Mouse (Mus musculus): Measurements from ENCODE around the gene Gm20388. TPM values are rescaled to one million over a fixed set of nuclear protein-coding genes. Genes with fewer than 3 reads are reported as not detected.

The Gm20388 gene
- total RNA-seq, 2 experiments from 2014 or later, result 2.2 to 7.6 TPM

GRCm38 (mm10) chr8:122143231-122143630 is 2232.6 kb downstream of the Gm20388 start:
- H3K4me3 ChIP-seq, result no peak overlapping the region
- peak; percentile 18 to 29 for DNase-seq (ENCODE audit: low spot score in 2 of 2)
- TF ChIP-seq CTCF (conservative IDR thresholded peaks at IDR 0.05), result peak; percentile 77
- H3K27ac ChIP-seq, result no peak overlapping the region

GRCm38 (mm10) chr8:122144729-122145311 is 2234.2 kb downstream of the Gm20388 start:
- no peak for TF ChIP-seq CTCF (conservative IDR thresholded peaks at IDR 0.05)
- no peak for DNase-seq (ENCODE audit: low spot score in 2 of 2)
- Histone ChIP-seq H3K4me3 (no peak overlapping the region), H3K27ac (no peak overlapping the region)

- Histone ChIP-seq H3K4me3 (no peak overlapping the region), H3K27ac (no peak overlapping the region)
- DNase-seq (ENCODE audit: low spot score in 2 of 2), result no peak
- no peak for TF ChIP-seq CTCF (conservative IDR thresholded peaks at IDR 0.05)
These were observed 2238.4 kb downstream of the Gm20388 start for GRCm38 (mm10) chr8:122149045-122149444.

- no peak overlapping the region for H3K27ac ChIP-seq
- no peak for DNase-seq (ENCODE audit: low spot score in 2 of 2)
- H3K4me3 ChIP-seq, result no peak overlapping the region
- TF ChIP-seq CTCF (conservative IDR thresholded peaks at IDR 0.05), result no peak
These were observed 2239.0 kb downstream of the Gm20388 start for GRCm38 (mm10) chr8:122149606-122150005.

- no peak for DNase-seq (ENCODE audit: low spot score in 2 of 2)
- TF ChIP-seq CTCF (conservative IDR thresholded peaks at IDR 0.05), result no peak
- H3K4me3 ChIP-seq, result no peak overlapping the region
- no peak overlapping the region for H3K27ac ChIP-seq
These were observed 2240.9 kb downstream of the Gm20388 start for GRCm38 (mm10) chr8:122151541-122151940.

GRCm38 (mm10) chr8:122155082-122155643 is 2244.5 kb downstream of the Gm20388 start:
- DNase-seq (ENCODE audit: low spot score in 2 of 2), result no peak
- no peak overlapping the region for H3K27ac ChIP-seq
- H3K4me3 ChIP-seq, result no peak overlapping the region
- no peak for TF ChIP-seq CTCF (conservative IDR thresholded peaks at IDR 0.05)

GRCm38 (mm10) chr8:122155964-122156363 is 2245.3 kb downstream of the Gm20388 start:
- DNase-seq (ENCODE audit: low spot score in 2 of 2), result no peak
- TF ChIP-seq CTCF (conservative IDR thresholded peaks at IDR 0.05), result no peak
- H3K4me3 ChIP-seq, result no peak overlapping the region
- H3K27ac ChIP-seq, result no peak overlapping the region

- DNase-seq (ENCODE audit: low spot score in 2 of 2), result no peak
- H3K4me3 ChIP-seq, result no peak overlapping the region
- no peak for TF ChIP-seq CTCF (conservative IDR thresholded peaks at IDR 0.05)
These were observed 2247.0 kb downstream of the Gm20388 start for GRCm38 (mm10) chr8:122157689-122158088.

GRCm38 (mm10) chr8:122160165-122160564 is 2249.5 kb downstream of the Gm20388 start:
- no peak overlapping the region for H3K27ac ChIP-seq
- no peak for TF ChIP-seq CTCF (conservative IDR thresholded peaks at IDR 0.05)
- no peak for DNase-seq (ENCODE audit: low spot score in 2 of 2)
- H3K4me3 ChIP-seq, result no peak overlapping the region

More at GRCm38 (mm10) chr8:122157689-122158088, 2247.0 kb downstream of the Gm20388 start:
- no peak overlapping the region for H3K27ac ChIP-seq

- peak; percentile 87 for TF ChIP-seq CTCF (conservative IDR thresholded peaks at IDR 0.05)
- Histone ChIP-seq H3K4me3 (no peak overlapping the region), H3K27ac (no peak overlapping the region)
- DNase-seq (ENCODE audit: low spot score in 2 of 2), result peak; percentile 57 to 83
These were observed 2252.4 kb downstream of the Gm20388 start for GRCm38 (mm10) chr8:122162992-122163391.

- Histone ChIP-seq H3K4me3 (no peak overlapping the region), H3K27ac (no peak overlapping the region)
- no peak for TF ChIP-seq CTCF (conservative IDR thresholded peaks at IDR 0.05)
- DNase-seq (ENCODE audit: low spot score in 2 of 2), result no peak
These were observed 2256.7 kb downstream of the Gm20388 start for GRCm38 (mm10) chr8:122167204-122167860.

- Histone ChIP-seq H3K27ac (no peak overlapping the region), H3K4me3 (no peak overlapping the region)
- TF ChIP-seq CTCF (conservative IDR thresholded peaks at IDR 0.05), result no peak
- no peak for DNase-seq (ENCODE audit: low spot score in 2 of 2)
These were observed 2258.8 kb downstream of the Gm20388 start for GRCm38 (mm10) chr8:122169446-122169845.

GRCm38 (mm10) chr8:122171823-122172222 is 2261.2 kb downstream of the Gm20388 start:
- no peak overlapping the region for H3K4me3 ChIP-seq
- TF ChIP-seq CTCF (conservative IDR thresholded peaks at IDR 0.05), result no peak
- no peak overlapping the region for H3K27ac ChIP-seq
- no peak for DNase-seq (ENCODE audit: low spot score in 2 of 2)
